Mouse (Mus musculus) lung, adult 18-20 months (tissue): ENCODE measurements around the gene Rpl12.

Experiments
- DNase-seq, 2 experiments: peaks; one replicate each; pipeline ENCODE4 v3.0.0; 2022; ENCODE audit warnings: mixed read lengths in 2 of 2

The Rpl12 gene

DNA sequence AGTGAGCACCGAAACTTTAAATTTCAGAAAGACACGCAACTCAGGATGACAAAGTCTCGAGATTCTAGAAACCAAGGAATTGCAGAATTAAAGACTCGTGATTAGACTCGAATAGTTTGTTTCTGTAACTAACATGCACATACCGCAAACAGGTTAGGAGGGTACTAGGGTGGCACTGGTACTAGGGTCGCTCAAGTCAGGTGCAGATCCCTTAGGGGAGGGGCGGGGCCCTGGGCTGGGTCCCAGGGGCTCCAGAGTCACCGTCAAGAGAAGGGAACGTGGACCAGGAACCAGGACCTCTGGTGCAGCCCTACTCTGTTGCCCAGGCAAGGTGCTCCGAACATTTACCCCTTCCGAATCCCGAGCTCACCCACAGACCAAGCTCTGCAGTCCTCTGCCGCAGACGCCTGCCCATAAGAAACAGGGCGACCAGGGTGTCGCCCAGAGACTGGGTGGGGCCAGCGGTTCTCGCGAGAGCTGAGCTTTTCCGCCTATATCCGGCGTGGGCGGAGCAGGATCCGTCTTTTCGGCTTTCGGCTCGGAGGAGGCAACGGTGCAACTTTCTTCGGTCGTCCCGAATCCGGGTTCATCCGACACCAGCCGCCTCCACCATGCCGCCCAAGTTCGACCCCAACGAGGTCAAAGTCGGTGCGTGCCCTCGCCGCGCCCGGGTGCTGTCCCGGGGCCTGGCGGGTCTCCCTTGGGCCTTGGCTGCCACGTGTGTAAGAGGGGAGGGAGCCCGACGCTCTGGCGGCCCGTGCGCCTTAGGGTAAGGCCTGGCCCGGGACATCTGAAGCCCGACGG lies at the start of gene Rpl12, which contains the start of gene Lrsam1:
Gene Rpl12, plus strand, starts transcription at position 368 of the 804 bp plus-strand sequence.
Gene Lrsam1, minus strand, starts transcription at position 423 of the 804 bp plus-strand sequence.
- peak; percentile 95 for DNase-seq

DNA sequence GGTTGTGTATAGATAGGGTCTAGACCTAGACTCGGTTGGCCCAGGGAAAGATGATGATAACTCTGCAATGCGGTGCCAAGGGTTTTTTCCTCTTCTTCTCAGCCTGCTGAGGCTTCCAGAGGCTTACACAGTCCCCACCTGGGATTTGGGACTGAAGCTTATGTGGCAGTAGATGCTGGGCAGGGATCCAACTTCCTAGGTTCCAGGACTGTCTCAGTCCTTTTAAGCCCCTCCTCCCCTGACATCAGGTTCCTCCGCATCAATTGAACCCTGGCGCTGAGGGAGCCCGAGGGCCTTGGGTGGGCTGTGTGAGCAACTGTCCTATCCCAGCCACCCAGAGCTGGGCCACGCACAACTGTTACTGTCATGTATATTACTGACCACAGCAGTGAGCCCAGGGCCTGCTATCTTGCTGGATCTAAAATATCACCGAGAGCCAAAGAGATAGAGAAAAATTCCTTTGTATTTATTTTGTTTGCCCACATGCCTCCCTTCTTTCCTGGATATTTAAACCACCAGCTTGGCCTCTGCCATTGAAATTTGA lies 49.6 kb upstream of the Rpl12 start:
- no peak for DNase-seq

DNA sequence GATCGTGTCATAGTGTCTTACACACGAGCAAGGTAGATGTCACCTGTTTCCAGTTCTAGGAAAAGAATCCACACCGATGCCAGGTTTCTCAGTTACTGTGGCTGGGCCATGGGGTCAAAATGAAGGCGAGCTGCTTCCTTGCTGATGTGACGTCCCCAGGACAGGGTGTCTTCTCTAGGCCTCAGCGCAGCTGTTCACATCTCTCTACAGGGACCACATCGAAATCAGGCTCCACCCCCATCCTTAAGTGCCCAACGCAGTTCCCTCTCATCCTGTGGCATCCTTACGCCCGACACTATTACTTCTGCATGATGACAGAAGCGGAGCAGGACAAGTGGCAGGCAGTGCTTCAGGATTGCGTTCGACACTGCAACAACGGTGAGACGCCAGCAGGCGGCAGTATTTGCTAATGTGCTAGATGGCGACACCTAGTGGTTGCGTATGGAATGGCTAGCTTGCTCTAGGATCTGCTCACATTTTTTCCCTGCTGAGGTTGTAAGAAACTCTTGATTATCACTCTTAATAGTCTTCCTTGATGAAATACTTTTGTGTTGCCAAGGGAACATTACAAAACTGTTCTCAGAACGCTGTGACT lies 49.1 kb upstream of the Rpl12 start:
- DNase-seq: peak; percentile 81

DNA sequence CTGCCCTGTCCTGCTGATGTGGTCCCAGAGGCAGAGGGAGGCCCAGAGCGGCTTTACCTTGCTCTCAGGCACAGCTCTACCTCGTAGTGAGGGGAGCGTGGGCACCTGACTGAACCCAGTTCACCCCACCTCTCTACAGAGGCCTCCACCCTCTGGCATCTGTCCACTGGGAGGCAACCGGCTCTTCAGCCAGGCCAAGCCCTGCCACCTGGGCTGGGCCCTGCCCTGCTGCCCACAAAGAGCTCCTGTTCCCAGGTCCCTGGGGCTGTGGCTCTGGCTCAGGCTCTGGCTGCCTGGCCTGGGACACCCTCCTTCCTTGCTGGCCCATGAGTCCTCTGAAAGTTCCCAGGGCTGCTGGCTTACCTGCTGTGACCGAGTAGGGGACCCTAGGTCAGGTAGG lies 47.0 kb upstream of the Rpl12 start:
- peak; percentile 90 to 93 for DNase-seq

DNA sequence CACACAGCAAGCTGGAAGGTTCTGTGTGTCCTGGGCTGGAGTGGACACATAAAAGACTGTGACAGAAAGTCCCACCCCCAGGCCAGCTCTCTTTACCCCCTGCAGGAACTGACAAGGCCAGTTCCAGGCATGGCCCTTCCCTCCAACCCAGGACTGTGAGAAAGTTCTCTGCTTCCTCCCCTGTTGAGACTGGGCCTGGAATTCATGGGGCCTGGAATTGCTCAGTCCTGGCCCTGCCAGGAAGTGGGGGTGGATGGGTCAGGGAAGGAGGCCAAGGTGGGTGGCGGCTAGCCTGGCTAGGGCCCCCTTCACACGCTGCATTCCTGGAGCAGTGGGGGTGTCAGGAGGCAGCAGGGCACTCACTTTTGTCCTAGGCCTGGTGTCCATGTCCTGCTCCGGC lies 46.5 kb upstream of the Rpl12 start:
- DNase-seq: peak; percentile 82 to 88

DNA sequence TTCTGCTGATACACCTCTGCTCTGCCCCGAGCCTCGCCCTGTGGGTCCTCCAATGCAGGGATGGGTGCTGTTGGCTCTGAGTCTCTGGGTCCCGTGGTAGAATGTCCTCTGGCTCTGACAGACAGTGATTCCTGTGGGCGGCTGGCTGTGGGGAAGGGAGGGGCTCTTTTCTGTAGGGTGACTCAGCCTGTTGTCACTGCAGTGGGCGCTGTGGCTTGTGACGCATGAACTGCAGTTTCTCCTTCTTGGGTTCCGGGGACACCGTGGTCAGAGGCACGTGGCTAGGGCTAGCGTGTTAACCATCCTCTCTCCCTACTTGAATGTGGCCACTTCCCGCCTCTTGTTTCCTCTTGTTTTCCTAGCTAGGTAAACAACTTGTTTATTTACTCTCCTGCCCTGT lies 43.8 kb upstream of the Rpl12 start:
- peak; percentile 84 to 86 for DNase-seq

DNA sequence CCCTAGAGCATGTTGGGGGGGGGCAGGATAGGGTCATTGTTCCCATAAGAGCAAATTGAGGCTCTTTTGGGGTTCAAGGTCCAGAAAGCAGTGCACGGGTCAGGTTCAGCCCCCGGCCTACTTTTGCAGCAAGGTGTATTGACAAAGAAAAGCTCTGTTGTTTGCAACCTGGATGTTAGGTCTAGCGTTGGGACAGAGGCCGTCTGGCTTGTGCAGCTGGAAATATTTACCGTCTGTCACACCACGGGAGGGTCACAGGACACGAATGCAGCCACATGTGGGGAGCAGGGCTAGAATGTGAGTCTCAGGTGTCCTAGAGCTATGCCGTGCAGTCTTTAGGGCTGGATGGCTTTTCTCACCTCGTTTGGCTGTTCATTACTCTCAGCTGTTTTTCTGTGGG lies 43.0 kb upstream of the Rpl12 start:
- no peak for DNase-seq

DNA sequence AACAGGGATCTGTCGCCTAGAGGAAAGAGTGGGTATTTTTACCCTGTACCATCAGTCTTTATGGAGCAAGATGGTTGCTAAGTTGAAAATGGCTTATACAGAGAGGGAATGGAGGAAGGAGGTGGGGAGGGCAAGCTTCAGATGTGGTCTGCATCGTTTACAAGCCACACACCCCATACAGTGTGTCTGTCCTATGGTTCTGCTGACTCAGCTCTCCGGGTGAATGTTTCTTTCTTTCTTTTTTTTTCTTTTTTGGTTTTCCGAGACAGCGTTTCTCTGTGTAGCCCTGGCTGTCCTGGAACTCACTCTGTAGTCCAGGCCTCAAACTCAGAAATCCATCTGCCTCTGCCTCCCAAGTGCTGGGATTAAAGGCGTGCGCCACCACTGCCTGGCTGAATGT lies 40.1 kb upstream of the Rpl12 start:
- DNase-seq: no peak

DNA sequence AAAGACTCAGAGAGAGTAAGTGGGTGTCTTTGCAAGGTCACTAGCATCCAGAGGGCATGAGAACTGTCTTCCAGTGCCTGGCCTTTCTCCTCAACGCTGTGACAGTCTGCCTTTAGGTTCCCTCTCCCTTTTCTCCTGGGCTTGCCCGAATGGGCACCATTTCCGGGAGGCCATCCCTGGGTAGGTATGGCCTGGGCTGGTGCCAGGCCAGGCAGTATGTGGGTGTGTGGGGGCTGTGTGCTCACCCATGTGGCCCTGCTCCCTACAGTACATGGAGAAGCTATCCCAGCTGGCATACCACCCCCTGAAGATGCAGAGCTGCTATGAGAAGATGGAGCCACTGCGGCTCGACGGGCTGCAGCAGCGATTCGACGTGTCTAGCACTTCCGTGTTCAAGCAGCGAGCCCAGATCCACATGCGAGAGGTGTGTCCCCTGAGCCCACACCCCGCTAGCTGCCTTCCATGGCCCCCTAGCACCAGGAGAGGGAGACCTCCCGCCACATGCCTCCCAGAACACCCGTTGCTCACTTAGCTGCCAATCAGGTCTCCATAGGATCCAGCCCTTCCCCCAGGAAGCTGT lies 39.5 kb upstream of the Rpl12 start:
- no peak for DNase-seq

DNA sequence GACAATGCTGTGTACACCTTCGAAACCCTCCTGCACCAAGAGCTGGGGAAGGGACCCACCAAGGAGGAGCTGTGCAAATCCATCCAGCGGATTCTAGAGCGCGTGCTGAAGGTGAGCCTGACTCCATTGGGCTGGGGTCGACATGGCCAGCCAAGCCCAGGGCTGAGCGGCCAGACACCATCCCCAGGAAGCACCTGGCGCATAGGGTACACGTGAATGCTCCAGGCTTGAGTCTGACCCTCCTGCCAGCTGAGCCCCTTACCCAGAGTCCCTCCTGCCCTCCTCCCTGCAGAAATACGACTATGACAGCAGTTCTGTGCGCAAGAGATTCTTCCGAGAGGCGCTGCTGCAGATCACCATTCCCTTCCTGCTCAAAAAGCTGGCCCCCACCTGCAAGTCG lies 38.8 kb upstream of the Rpl12 start:
- DNase-seq: no peak

DNA sequence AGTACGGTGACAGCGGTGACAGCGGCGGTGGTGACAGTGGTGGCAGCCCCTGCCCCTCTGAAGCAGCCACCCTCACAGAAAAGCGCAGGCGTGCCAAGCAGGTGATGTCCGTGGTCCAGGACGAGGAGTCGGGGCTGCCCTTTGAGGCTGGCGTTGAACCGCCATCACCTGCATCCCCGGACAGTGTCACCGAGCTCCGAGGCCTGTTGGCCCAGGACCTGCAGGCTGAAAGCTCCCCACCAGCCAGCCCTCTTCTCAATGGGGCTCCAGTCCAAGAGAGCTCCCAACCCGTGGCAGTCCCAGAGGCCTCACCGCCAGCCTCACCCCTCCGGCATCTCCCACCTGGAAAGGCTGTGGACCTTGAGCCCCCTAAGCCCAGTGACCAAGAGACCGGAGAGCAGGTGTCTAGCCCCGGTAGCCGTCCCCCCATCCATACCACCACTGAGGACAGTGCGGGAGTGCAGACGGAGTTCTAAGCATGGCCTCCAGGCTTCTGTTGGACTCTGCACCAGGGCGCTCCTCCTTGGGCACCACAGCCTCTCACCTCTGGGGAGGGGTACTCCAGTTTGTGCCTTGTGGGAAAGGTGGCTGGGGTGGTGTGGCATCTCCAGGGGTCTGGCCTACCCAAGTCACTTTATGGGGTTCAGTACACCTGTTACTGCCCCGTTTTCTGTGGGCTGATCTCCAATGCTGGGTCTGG lies 37.7 kb upstream of the Rpl12 start:
- no peak for DNase-seq

DNA sequence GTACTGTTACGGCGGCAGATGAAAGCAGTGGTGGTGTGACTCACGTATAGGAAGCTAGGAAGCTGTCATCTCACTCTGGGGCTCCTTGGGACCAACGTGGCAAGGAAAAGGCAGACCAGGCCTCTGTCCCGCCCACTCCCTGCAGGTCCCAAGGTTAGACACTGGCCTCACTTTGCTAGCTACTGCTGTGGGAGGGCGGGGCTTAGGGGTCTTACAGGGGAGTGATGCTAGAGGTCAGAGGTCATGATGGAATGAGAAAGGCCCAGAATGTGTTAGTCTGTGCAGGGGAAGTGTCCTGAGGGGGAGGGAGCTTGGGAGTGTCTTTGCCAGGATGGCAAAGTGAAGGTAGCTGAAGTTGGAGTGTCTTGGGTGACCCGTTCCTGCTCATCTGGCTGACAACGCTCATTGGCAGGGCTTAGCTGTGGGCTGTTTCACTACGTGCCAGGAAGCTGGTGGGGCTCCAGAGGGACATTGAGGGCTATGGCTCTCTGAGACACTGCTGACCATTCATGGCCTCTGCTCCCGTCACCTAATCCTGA lies 37.0 kb upstream of the Rpl12 start:
- no peak for DNase-seq

DNA sequence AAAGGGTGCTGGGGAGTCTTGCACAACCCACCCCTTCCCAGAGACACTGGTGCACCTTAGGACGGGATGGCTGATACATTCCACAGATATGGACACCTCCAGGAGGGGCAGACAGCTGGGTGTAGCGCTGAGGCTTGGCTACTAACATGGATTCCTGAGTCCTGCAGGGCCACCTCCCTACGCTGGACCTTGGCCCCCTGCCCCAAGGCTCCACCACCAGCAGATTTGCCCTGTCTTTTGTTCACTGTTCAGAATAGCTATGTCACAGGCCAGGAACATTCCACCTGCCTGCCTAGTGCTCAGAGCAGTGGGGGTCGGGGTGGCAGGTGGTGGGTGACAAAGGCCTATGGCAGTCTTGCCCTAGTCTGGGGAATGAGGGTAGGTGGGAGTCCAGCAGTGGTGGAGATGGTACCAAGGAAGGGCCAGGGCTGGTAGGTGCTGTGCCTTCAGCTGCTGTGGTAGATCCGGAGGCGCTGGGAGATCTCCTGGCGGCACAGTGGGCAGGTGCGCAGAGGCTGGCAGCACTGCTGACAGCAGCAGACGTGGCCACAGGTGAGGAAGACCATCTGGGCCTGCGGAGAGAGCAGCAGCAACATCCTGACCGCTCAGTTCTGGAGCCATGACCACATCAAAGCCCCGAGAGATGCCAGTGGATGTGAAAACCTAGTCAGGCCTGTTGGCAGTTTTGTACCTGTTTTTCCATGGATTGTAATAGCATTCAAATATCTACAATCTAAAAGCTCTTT lies 34.9 kb upstream of the Rpl12 start:
- DNase-seq: no peak

DNA sequence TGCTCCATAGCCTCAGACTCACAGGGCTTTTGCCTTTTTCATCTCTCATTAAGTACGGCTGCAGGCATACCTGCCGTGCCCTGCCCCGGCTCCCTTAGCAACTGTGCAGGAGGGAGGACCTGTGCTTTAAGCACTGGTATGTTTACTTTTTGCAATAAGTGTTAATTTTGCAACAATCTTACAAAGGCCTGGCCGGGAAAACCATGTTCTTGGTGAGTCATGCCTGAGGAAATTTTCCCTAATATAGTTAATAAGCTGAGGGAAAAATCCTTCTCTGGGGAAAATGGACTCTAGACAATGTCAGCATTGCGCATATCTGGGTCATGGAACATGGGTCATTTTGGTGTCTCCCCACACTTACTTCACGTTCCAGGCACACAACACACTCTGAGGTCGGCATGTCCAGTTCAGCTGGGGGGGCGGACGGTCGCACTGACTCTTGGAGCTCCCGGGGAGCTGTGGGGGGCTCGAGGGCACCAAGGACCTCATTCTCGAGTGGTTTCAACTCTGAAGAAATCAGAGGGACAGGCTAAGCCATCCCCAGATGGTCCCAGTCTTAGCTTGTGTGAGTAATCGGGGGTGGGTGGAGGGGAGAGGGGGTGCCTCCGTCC lies 33.6 kb upstream of the Rpl12 start:
- peak; percentile 78 to 86 for DNase-seq

DNA sequence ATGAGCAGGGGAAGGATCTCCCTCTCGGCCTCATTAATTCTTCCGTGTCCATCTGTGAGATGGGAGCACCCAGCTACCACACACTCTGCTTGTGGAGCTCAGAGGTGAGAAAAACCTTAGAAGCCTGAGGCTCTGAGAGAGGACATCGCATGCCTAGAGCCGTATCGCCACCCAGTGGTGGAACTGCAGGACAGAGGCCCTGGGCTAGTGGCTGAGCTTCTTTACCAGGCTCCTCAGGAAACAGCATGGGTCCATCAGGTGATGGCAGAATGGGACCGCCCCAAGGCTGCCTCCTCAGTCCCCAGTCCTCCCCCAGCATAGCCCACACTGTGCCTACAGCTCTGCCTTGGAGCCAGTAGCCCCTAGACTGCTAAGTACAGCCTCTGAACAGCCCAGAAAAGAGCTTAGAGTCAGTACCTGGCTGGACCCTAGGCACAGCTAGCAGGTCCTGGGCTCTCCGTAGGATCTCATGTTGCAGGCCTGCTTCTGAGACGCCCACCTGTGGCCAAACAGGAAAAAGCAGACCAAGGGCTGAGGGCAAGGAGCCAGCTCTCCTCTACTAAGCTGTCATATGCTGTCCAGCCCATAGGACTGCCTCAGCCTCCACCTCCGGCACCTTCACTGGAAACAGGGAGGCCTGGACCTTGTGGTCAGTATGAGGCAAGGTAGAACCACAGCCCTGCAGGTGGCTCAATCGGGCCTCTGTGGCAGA lies 33.0 kb upstream of the Rpl12 start:
- peak; percentile 86 to 89 for DNase-seq

DNA sequence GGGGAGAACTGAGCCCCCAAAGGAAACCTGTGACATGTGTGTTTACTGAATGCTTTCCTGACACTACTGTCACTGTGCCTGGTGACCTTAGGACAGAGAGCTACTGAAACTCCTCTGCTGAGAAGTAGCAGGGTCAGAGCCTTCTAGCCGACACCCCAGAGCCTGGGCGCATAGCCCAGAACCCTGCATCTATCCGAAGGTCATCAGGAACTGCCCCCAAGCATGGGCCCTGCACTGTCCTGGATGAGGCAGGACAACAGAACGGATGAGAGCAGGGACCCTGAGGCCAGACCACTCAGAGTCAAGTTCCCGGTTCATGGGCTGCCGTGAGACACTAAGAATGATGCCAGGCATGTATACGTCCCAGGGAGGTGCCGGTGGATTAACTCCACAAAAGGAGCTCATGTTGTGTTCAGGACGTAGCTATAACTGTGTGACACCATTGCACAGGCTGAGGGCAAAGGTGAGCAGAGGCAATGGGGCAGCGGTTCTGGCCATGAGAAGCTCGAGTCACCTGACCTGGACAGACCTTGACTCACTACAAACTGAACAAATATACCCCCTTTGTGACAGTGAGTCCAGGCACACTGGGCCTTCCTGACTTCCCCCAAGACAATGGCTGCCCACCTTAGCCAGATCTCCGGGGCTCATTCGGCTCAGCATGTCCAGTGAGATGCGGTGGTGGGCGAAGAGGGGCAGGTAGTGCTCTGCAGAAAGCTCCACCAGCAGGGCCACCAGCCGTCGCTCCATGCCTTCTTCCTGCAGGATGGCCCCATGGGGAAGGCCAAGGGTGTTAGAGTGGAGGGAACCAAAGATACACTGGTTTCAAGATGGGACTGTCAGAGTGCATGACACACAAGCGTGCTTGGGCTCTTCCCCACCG lies 32.2 kb upstream of the Rpl12 start:
- no peak for DNase-seq

DNA sequence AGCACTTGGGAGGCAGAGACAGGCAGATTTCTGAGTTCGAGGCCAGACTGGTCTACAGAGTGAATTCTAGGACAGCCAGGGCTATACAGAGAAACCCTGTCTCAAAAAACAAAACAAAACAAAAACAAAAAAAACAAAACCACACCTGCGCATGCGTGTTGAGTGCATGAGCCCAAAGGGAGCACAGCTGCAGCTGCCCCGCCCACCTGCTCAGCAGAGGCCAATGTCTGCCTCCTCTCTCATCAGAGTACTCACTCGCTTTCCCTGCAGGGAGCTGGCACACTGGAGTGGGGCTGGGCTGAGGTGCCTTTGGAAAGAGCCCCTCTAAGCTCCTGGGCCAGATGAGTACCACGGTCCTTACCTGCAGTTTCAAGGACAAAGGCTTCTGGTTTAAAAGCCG lies 29.6 kb upstream of the Rpl12 start:
- no peak for DNase-seq

DNA sequence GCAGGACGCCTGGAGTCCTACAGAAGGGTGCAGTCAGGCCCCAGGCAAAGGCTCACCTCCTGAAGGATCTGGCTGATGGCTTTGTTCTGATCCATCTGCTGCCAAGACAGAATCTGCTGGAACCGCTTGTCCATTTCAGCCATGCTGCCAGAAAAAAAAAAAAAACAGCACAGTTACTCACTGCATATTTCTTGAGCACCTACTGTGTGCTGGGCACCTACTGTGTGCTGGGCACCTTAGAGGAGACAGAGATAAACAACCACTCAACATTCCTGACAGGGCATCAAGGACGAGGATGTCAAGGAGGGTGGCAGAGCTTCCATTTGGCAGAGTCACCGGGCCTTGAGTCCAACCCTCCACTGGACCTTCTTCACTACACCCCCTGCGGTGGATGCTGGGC lies 22.6 kb upstream of the Rpl12 start:
- DNase-seq: no peak

DNA sequence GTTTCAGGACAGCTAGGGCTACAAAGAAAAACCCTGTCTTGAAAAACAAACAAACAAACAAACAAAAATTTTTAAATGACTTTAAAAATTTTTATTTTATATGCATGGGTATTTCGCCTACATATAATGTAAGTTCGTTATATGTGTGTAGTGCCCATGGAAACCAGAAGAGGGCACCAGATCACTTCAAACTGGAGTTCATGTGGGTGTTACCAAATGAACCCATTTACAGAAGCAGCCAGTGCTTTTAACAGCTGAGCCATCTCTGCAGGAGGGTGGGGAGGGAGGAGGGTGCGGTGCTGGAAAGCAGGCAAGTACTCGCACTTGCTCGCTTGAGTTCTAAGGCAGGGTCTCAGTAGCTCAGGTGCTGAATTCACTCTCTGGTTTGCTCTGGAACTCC lies 21.9 kb upstream of the Rpl12 start:
- DNase-seq: no peak

DNA sequence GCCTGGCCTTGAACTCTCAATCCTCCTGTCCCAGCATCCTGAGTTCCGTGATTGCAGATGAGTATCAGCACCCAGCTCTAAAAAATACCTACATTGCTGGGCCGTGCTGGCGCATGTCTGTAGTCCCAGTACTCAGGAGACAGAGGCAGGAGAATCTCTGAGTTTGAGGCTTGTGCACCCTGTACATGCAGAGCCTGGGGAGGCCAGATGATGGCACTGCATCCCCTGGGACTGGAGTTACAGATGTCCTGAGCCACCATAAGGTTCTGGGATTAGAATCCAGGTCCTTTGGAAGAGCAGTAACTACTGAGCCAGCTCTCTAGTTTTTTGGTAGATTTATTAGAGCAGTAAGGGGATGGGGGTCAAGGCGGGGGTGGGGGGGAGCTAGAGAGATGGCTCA lies 20.9 kb upstream of the Rpl12 start:
- DNase-seq: no peak
